Mouse (Mus musculus) adrenal gland, adult 18-20 months (tissue): ENCODE measurements around the gene Tmprss15. TPM values are rescaled to one million over a fixed set of nuclear protein-coding genes. Genes with fewer than 3 reads are reported as not detected.

ENCODE experiments used
- DNase-seq, 2 experiments: peaks; one replicate each; pipeline ENCODE4 v3.0.0; 2021 to 2022; ENCODE audit warnings: low spot score in 2 of 2
- long read RNA-seq, 2 experiments: library from polyadenylated mRNA; stranded (forward); transcript quantifications; one replicate each; pipeline ENCODE4 v2.0.0; 2021
- total RNA-seq, 2 experiments: library from RNA; stranded (reverse); gene quantifications; 1 replicate in 1 of 2; 2 replicates in 1 of 2; pipeline ENCODE4 v1.2.3; 2021

Tmprss15 gene
- total RNA-seq: not detected
- long read RNA-seq, experiment 1: 0 reads
- long read RNA-seq, experiment 2: 0 reads

DNA sequence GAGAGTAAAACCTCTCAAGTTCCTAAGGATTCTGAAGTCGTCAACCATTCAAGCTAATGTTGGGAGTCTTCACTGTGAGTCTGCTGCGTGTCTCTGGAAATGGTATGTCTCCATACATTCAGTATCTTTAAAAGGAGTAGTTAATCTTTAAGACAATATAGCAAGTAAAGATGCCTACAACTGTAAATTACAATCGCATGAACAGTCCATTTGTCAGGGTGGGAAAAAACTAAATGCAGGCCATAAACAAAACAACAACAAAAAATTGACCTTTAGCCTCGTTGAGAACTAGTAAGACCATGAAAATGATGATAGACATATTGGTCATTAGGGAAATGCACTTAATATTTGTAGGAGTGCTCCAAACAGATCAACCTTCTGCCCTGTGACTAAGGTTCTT is at the start of gene Tmprss15:
Gene Tmprss15 (minus strand): TSS at position 101 of the 400 bp plus-strand sequence.
- DNase-seq: no peak

DNA sequence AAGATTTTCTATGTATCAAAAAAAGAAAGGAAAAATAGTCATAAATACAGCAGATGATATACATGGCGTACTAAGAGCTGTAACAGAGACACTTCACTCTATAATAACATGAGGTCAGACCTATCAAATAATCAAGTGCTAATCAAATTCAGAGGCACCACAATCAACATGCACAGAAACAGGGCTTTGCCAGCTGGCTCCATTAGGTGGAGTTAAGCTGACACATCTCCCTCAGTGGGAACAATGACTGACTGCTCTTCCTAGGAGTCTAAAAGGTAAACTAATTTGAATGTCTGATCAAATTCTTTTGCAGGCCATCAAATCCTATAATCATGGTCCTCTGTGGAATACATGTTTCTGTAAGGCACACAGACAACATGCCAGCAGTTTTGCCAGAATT is 24.0 kb upstream of the Tmprss15 start:
- no peak for DNase-seq

DNA sequence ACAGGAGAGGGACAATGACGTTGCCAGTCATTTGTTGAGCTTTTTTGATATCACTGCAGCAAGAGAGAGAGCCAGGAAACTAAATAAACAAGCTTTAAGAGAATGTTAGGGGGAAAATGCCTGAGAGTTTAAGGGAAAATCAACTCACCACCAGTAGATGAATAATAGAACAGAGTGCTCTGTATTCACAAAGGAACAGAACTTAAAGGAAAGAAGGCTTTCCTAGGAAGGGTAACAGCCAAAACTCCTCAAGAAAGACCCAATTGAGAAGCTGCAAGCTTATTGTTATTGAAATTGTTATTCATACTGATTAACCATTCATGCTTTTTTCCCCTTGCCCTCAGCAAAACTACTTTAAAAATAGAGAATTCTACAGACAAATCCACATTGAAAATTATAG is 18.6 kb upstream of the Tmprss15 start:
- no peak for DNase-seq

DNA sequence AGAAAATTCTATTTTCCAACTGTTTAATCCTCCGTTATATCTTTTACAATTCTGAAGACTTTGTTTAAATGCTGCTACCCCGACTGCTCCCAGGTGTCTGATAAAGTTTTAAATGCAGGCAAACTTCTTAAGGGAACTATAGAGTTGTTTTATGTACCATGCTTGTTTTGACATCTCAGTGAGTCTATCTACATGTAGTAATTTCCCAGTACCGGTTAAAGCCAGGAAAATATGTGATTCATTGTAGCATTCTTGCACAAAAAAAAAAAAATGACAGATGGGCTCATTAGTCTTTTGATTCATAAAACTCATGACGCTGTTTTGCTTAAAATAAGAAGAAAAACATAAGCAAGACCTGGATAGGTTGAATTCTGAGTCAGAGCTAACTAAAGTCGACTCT is 18.1 kb upstream of the Tmprss15 start:
- no peak for DNase-seq

DNA sequence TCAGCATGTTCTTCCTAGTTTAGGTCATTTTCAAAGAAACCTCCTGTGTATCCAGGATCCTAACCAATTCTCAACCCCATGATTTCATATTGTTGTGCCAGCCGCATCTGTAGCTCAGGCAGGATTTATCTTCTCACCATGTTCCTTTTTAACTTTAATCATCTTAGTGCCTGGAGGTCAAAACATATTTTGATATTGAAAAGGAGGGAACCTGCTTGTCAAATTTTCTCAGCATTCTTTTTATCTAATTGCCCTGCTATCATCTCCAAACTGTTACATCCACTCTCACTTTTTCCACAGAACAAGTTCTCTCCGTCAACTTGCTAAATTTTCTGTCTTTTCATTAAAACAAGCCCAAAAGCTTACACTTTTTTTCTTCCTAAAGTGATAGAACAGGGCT is 9.4 kb upstream of the Tmprss15 start:
- DNase-seq: no peak

DNA sequence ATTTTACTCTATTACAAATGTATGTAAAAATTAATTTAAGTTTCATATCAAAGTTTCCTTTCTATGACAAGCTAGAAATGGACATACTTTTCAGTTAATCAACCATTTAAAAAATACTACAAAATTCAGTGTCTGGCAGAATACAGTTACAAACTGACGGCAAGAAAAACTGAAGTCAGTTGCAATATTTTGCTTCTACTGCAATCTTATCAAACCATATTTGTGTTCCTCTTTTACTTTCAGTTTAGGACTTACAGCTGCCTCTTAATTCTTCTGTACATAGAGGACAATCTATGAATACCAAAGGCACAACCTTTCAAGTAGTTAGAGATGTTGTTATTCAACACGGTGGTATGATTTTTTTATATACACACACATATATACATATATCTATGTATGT is 7.4 kb upstream of the Tmprss15 start:
- DNase-seq: no peak

DNA sequence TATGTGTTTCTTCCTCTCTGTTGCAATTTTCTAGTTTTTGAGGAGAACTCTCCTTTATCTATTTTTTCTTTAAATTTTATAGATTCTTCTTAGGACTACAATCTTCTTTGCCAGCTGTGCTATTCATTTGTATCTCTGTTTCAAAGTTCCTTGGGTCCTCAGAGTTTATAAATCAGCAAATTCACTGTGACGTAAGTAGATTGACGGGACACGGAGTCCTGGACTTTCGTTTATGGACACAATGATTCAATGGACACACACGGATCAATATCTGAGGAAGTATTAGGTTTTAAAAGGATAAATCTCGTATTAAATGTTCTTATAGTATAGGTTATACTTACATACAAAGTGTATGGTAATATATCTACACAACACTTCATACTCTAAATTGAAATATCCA is 4.3 kb downstream of the Tmprss15 start:
- no peak for DNase-seq

DNA sequence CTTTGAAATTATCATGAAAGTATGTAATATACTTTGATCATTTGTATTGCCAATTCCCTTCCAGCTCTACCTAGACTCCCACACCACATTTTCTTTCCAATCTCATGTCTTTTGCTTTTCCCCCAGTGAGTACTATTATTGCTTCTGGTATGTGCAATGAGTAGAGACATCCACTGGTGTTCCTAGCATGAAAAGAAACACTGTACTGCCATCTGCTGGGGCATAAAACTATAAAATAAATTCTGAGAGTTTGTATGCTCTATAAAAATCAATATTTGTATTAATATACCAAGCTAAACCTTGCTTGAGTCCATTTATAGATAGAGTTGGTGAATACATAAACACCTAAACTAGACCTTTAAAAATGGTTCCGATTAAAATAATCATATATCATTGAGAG is 27.0 kb downstream of the Tmprss15 start:
- DNase-seq: no peak

DNA sequence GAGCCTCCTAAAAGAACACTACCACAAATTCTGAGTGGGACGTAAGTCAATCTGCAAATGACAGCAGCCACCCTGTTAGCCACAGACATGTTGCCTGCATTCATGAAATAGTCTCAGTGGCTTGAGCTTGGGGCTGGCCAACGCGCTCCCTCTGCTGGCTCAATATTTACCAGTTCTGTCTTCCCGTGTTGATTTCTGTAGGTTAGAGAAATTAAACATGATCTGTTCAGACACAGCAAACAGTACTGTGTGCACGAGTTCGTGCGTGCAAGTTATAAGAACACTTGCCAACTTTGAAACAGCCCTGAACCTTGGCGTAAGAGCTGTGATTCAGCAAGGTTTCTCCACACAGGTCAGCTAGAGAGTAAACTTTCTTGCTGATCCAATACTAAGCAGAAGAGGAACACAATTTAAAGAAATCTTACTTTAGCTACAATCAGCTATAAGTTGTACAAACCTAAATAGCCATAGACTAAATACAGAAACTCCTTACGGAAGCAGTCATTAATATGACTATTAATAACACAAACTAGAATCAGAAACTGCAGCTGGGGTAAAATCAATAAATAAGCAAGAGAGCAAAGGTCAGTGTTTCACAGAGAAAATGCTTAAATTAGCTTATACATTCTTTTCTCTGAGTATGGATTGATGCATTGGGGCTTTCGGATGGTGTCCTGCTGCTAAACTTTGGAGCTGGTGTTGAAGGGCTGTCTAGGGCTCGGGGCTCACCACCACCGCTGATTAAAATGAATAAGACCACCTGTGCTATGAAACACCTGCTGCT is 31.9 kb downstream of the Tmprss15 start:
- peak; percentile 3 to 18 for DNase-seq

DNA sequence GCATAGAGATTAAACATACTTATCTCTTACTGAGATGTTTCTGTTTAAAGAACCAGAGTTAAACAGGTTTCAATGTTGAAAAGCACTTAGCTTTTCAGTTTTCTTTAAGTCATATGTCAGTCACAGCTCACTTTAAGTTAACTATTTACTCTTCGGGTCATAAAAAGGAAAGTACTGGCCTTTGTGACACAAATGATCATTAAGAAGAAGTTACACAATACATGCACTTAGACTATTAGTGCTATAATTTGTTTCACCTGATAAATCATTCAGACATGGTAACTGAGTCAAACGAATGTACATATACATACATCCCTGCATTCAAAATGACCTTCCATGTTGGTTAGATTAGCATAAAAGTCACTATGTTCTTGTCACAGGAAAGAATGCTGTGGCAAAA is 58.3 kb downstream of the Tmprss15 start:
- DNase-seq: no peak

DNA sequence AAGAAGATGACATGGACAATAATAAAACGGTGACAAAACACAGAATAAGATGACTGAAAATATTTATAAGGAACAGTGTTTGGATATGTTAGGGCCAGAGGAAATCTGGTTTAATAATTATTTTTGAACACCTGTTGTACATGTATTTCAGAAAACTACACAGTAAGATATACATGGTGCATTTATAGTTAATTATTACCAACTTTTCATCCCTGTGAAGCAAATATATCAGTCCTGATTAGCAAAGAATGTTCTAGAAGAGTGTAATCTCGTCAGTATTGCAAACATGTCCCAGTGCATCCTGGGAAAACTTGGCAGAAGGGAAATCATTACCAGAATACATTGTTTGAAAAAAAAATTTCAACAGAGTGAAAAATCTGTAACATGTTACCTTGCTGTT is 88.1 kb downstream of the Tmprss15 start:
- no peak for DNase-seq

DNA sequence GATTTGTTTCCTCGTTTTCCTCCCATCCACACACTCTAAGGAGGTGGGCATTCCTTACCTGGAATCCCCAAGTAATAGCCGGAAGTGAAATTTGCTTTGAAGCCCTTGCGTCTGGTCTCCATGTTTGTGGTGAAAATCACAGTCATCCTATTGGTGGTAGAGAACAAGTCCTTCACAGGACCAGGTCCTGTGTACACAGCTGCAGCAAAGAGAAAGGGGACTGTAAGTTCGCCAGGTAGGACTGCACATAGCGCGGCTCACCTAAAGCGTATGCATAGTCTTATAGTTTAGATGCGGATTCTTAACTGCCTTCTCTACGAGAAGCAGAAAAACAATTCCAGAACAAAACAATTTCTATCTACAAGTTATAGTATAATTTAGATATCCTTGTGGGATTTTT is 89.2 kb downstream of the Tmprss15 start:
- no peak for DNase-seq

DNA sequence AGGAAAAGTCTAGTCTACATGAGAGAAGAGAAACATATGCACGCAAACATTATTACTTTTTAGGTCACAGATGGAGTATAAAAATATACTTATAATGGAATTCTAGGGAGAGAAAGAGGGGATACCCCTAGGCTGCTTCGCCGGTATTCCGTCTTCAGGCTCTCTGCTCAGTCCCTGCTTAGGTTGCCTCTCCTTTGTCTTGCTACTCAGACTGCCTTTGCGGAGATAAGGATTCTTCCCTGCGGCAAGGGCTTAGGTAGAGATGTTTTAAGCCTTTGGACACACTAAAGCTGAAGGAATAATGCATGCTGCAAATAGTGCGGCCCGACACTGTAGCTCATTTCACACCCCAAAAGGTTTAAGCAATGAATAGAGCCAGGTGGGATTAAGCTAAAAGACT is 114.5 kb downstream of the Tmprss15 start:
- no peak for DNase-seq

DNA sequence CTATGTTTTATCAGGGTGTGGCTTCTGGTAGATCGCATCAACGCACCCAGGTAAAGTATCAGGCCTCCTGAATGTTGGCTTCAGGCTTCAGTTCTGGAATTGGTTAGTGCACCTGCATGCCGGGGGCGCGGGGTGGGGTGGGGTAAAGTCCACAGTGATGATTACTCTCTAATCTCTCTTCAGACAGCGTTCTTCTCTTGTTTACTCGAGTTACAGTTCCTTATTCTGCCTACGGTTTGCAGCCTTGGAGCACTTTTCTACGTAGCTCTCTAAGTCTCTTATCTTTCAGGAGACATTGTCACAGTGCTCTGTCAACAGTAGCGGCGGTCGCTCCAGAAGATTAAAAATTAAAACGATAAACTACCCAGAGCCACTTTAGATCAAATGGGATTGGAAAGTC is 116.8 kb downstream of the Tmprss15 start:
- DNase-seq: no peak

DNA sequence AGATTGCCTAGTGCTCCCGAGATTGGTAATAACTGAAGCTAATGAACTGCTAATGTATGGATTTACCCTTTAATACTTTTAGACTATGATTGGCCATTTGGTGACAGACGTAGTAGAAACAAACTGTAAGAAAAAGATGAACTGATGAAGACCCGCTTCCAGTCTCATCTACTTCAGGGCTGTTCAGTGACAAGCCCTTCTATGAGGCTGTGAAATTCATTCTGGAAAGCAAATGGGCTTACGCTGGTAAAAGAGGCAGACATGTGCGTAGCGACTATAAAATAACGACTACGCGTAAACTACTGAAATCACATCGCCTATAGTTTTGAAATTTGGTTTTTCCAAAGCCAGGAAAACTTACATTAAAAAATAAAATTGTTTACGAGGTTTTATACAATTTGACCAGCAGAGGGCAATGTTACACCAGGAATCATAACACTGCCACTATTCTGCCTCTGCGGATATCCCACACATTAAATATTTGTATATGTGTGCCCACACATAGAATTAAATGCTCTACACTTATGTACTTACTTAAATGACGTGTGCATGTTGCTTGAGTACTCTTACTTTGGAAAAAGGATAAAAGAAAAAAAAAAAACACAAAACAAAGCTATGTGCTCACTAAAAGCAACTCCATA is 121.7 kb downstream of the Tmprss15 start:
- DNase-seq: no peak

DNA sequence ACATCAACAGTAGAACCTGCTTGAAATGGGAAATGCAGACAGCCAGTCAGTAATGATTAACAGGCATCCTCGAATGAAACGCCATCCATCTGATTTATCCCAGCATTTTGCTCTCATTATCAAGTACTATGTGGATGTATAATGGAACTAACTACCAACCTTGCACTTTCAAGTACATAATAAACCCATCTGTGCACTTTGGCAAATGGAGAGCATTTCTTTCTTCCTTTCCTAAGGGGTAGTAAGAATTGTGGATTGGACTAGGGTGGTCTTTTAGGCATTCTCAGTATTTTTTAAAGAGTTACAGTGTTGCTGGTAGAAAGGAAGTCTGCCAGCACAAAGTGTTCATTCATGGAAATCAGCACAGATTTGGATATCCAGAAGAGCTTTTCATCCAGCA is 133.5 kb downstream of the Tmprss15 start:
- no peak for DNase-seq

DNA sequence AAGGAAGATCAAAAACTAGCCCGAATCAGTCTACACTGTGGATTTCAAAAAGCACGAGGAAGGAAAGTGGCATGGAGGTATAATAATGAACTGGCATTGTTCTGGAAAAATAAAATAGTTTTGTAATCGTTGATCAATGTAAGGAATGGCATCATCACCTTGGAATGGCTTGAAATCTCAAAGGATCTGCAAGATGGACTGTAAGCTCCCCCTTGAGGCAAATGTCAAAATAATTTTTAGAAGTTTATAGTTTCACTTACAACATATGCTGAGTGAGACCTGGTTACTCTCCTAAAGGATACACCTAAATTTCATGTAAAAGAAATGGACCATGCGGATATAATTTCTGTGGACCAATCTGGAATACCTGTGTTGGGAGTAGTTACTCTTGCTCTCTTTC is 140.5 kb downstream of the Tmprss15 start:
- no peak for DNase-seq

DNA sequence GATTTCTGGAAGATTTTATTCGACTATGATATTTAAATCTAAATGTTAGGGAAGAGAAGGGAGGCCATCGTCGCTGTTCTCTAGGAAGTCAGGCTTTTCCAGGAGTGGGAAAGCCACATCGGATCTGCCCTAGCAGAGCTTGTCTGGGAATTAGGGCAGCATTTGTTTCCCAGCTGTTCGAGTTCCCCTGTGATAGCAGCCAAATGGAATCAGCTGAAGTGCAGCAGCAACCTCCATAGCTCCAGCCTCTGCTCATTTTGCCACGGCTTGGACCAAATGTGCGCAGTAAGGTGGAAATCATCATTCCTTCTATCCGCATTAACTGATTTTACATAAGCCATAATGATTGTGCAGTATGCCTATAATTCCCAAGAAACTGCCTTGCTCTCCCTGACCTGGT is 153.1 kb downstream of the Tmprss15 start:
- no peak for DNase-seq

DNA sequence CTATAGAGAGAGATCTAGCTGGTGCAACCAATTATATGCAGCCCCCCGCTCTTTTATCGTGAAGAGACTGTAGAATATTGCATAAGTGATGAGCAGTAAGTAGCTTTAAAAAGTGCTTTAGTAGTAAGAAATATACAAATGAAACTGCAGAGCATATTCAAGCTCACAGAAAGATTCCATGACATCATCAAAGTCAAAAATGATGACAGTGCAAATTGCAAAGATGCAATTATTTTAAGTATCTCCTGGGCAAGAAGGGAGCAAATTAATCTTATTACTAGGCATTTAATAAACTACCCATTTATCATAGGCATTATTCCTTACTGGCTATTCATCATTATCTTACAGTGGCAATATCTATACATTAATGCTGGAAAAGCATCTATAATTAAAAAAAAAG is 156.6 kb downstream of the Tmprss15 start:
- DNase-seq: no peak

DNA sequence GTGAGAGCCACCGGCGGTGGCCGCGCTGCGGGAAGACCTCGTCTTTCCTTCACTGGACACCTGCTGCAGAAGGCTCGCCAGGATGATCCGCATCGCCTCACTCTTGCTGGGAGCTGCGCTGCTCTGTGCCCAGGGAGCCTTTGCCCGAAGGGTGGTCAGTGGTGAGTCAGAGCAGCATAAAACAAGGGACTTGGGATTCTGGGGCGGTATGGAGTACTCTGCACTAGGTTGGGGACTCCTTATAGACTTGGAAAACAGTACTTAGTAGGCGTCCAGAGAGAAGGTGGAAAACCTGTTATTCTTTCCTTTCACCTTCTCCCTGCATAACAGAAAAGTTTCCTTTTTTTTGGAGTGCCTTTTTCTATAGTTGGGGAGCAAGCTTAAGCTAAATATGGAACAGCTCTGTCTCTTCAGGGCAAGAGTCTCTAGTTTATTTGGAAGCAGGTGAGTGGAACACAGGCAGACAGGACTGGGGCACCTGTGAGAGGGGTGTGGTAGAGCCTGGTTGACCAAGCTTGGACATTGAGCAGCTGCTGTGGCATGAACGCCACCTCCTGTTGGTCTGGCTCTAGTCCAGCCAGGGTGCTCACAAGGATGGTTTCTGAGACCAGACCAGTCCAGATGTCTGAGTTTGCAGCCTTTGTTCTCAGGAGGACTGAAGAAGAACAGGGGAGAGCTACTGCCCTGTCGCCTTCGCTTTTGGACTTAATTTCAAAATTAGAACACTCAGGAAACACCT is 159.4 kb downstream of the Tmprss15 start:
- no peak for DNase-seq

DNA sequence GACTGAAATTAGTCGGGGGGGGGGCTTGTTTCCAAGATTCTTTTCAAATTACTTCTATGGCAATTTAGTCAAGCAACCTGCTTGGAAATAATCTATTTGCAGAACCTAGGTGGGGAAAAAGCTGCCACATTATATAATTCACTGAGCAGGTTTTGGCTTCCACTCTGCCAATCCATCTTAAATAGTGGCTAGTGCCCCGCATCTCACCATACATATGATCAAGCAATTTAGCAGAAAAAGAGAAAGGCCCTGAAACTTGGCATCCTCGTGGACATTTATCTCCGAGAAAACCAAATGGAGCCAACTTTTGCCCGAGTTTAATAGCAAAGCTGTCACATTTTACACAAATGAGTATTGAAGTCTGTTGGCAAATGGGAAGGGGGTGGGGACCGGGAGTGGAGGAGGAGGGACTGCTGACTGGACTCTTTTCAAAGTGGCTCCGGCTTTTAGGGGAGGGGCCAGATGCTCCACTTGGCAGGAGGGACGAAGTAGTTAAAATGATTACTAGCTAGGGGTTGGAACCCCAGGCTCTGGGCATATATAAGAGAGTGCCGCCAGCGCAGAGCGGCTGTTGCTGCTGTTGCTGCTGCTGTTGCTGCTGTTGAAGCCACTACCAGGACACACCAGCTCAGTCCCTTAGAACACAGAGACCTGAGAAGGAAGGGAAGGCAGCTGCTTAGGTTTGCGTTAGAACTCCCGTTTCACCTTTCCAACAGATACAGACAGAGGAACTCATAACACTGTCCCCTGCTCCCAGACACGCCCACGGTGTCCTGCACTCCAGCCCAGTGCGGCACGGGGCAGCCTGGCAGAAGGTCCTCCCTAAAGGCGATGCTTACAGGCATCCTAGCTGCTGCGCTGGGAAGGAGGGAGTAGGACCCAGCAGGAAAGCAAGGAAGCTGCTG is 160.3 kb downstream of the Tmprss15 start, which contains the start of gene Chodl:
Gene Chodl (plus strand): TSS at position 567 of the 905 bp plus-strand sequence.
- DNase-seq: no peak
